28 mouse cellular contexts compared by ENCODE assay signal in the genomic region with DNA sequence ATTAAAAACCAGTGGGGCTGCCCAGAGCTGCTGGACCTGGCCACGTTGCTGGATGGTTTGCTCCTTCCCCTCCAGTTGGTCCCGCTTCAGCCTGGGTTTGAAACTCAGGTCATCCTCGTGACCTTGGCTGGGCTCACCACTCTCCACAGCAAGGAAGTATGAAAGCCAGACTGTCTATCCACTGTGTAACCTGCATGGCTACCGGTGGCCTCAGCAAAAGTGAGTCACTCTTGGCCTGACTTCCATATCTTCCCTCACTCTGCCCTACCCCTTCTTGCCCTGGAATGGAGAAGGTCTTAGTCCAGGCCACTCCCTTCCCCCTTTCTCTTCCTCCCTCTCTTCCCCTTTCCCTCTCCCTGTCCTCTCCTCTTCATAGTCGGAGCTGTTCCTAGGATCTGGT.
DNase-seq lines count a peak whose midpoint lies in the region; ATAC-seq lines count a peak whose summit lies in the region.
"Had no signal": no experiment of that assay in that cellular context is flagged by ENCODE, and none has a peak within 500 bp of the region (broad histone marks: within the 10 kb centered on the region; RNA-seq: fewer than 3 reads in every experiment).

No protein-coding gene starts in this region.

- H3K9me3 ChIP-seq in hindbrain, embryonic 14.5 days (ENCODE audit: control insufficient read depth, low read length): no peaks in the 10 kb centered on the region
- no peaks in the 10 kb centered on the region for H3K9me3 ChIP-seq in hindbrain, embryonic 11.5 days (ENCODE audit: control insufficient read depth, low read length)
- H3K9me3 ChIP-seq in kidney, embryonic 16.5 days (ENCODE audit: low read length): no peaks in the 10 kb centered on the region
- H3K9me3 ChIP-seq in embryonic facial prominence, embryonic 14.5 days (ENCODE audit: control insufficient read depth, low read length): no peaks in the 10 kb centered on the region
- no peaks in the 10 kb centered on the region for H3K9me3 ChIP-seq in neural tube, embryonic 15.5 days (replicated peaks)
- H3K9me3 ChIP-seq: forebrain, embryonic 12.5 days; heart, embryonic 12.5 days had no signal

- no peak overlapping the region for H3K4me3 ChIP-seq in hindbrain, embryonic 14.5 days (replicated peaks; ENCODE audit: low read length)
- H3K4me3 ChIP-seq in hindbrain, embryonic 11.5 days (ENCODE audit: low read depth, low read length): no peak overlapping the region
- no peak overlapping the region for H3K4me3 ChIP-seq in kidney, embryonic 16.5 days (ENCODE audit: low read length)
- no peak overlapping the region for H3K4me3 ChIP-seq in embryonic facial prominence, embryonic 14.5 days (ENCODE audit: low read depth, low read length)
- no peak overlapping the region for H3K4me3 ChIP-seq in neural tube, embryonic 15.5 days (replicated peaks)
- H3K4me3 ChIP-seq: erythroblast, embryonic 14.5 days; forebrain, embryonic 12.5 days; heart, adult 2 months; heart, embryonic 12.5 days had no signal

- H3K27ac ChIP-seq in hindbrain, embryonic 14.5 days: peak overlapping the region; percentile 30; the same call in 1 of the 2 replicates
- H3K27ac ChIP-seq in hindbrain, embryonic 11.5 days (ENCODE audit: low read depth, low read length): no peak overlapping the region
- H3K27ac ChIP-seq in kidney, embryonic 16.5 days (ENCODE audit: low read length): peak overlapping the region; percentile 94
- 0 out of 2 replicates have a peak overlapping the region, but pooled peaks have one; percentile 19 for H3K27ac ChIP-seq in embryonic facial prominence, embryonic 14.5 days (replicated peaks; ENCODE audit: low read depth, low read length)
- H3K27ac ChIP-seq in neural tube, embryonic 15.5 days (replicated peaks): peak overlapping the region; percentile 70
- H3K27ac ChIP-seq: heart, adult 2 months; liver, embryonic 14.5 days had no signal

- no peak overlapping the region for H3K4me2 ChIP-seq in hindbrain, embryonic 14.5 days (replicated peaks)
- no peak overlapping the region for H3K4me2 ChIP-seq in hindbrain, embryonic 11.5 days (replicated peaks; ENCODE audit: low read depth, low read length)
- no peak overlapping the region for H3K4me2 ChIP-seq in kidney, embryonic 16.5 days (replicated peaks; ENCODE audit: low read depth, low read length)
- H3K4me2 ChIP-seq in embryonic facial prominence, embryonic 14.5 days (ENCODE audit: low read depth, low read length): no peak overlapping the region
- H3K4me2 ChIP-seq in neural tube, embryonic 15.5 days: no peak overlapping the region
- H3K4me2 ChIP-seq: forebrain, embryonic 12.5 days; heart, embryonic 12.5 days; lung, embryonic 14.5 days had no signal

- no peak overlapping the region for H3K9ac ChIP-seq in hindbrain, embryonic 14.5 days
- no peak overlapping the region for H3K9ac ChIP-seq in hindbrain, embryonic 11.5 days (ENCODE audit: low read depth, low read length)
- H3K9ac ChIP-seq in kidney, embryonic 16.5 days (replicated peaks; ENCODE audit: low read length): no peak overlapping the region
- no peak overlapping the region for H3K9ac ChIP-seq in embryonic facial prominence, embryonic 14.5 days (ENCODE audit: low read depth, low read length)
- no peak overlapping the region for H3K9ac ChIP-seq in neural tube, embryonic 15.5 days (replicated peaks)
- H3K9ac ChIP-seq: forebrain, embryonic 12.5 days; heart, embryonic 12.5 days; liver, embryonic 14.5 days; lung, embryonic 14.5 days had no signal

- ATAC-seq in hindbrain, embryonic 14.5 days (ENCODE audit: low FRiP score): no peak
- ATAC-seq in hindbrain, embryonic 11.5 days (ENCODE audit: low FRiP score): no peak
- no peak for ATAC-seq in kidney, embryonic 16.5 days (ENCODE audit: low FRiP score, low TSS enrichment)
- no peak for ATAC-seq in embryonic facial prominence, embryonic 14.5 days (ENCODE audit: low read depth)
- no peak for ATAC-seq in neural tube, embryonic 15.5 days (ENCODE audit: low FRiP score)
- ATAC-seq: activated CD4-positive, CD25-positive, alpha-beta regulatory T cell, adult 4 months had no signal

- H3K27me3 ChIP-seq in hindbrain, embryonic 14.5 days (ENCODE audit: control insufficient read depth, insufficient read depth, low read length): no peaks in the 10 kb centered on the region
- no peaks in the 10 kb centered on the region for H3K27me3 ChIP-seq in hindbrain, embryonic 11.5 days (ENCODE audit: control insufficient read depth, insufficient read depth, low read length)
- H3K27me3 ChIP-seq in kidney, embryonic 16.5 days (ENCODE audit: insufficient read depth, low read length): no peaks in the 10 kb centered on the region
- 0 out of 2 replicates have a peak, but pooled peaks cover 9% of the 10 kb centered on the region for H3K27me3 ChIP-seq in embryonic facial prominence, embryonic 14.5 days (replicated peaks; ENCODE audit: control insufficient read depth, insufficient read depth, low read length)
- H3K27me3 ChIP-seq in neural tube, embryonic 15.5 days (replicated peaks): no peaks in the 10 kb centered on the region

- 83% methylated on average over 5 of the region's 5 CpGs for WGBS in hindbrain, embryonic 14.5 days
- 83% methylated on average over 5 of the region's 5 CpGs for WGBS in hindbrain, embryonic 11.5 days
- WGBS in kidney, embryonic 16.5 days: 67% methylated on average over 5 of the region's 5 CpGs
- 82% methylated on average over 5 of the region's 5 CpGs for WGBS in embryonic facial prominence, embryonic 14.5 days
- 91% methylated on average over 5 of the region's 5 CpGs for WGBS in neural tube, embryonic 15.5 days

- no peaks in the 10 kb centered on the region for H3K36me3 ChIP-seq in hindbrain, embryonic 14.5 days (replicated peaks; ENCODE audit: control insufficient read depth, insufficient read depth)
- no peaks in the 10 kb centered on the region for H3K36me3 ChIP-seq in hindbrain, embryonic 11.5 days (ENCODE audit: control insufficient read depth, insufficient read depth, low read length)
- H3K36me3 ChIP-seq in kidney, embryonic 16.5 days (ENCODE audit: insufficient read depth, low read length): no peaks in the 10 kb centered on the region
- H3K36me3 ChIP-seq in embryonic facial prominence, embryonic 14.5 days (ENCODE audit: control insufficient read depth, insufficient read depth, low read length): no peaks in the 10 kb centered on the region
- no peaks in the 10 kb centered on the region for H3K36me3 ChIP-seq in neural tube, embryonic 15.5 days
- H3K36me3 ChIP-seq: forebrain, embryonic 12.5 days; heart, embryonic 12.5 days had no signal

- H3K4me1 ChIP-seq in hindbrain, embryonic 14.5 days (replicated peaks; ENCODE audit: control insufficient read depth, insufficient read depth, low read length): peaks cover 25% of the 10 kb centered on the region
- no peaks in the 10 kb centered on the region; the same call in 1 of the 2 replicates for H3K4me1 ChIP-seq in hindbrain, embryonic 11.5 days (replicated peaks; ENCODE audit: control insufficient read depth, insufficient read depth, low read length)
- H3K4me1 ChIP-seq in kidney, embryonic 16.5 days (ENCODE audit: insufficient read depth, low read length): peaks cover 43% of the 10 kb centered on the region
- H3K4me1 ChIP-seq in embryonic facial prominence, embryonic 14.5 days (ENCODE audit: control insufficient read depth, insufficient read depth, low read length): peaks cover 26% of the 10 kb centered on the region
- H3K4me1 ChIP-seq in neural tube, embryonic 15.5 days: peaks cover 49% of the 10 kb centered on the region

- no peak for DNase-seq in hindbrain, embryonic 14.5 days (ENCODE audit: low spot score)
- DNase-seq in hindbrain, embryonic 11.5 days (ENCODE audit: low spot score): no peak
- DNase-seq in kidney, adult 11 months: no peak
- no peak for DNase-seq in embryonic facial prominence, embryonic 14.5 days (ENCODE audit: low spot score)
- DNase-seq in frontal cortex, postnatal 25 days (ENCODE audit: low spot score in 2 of 2): no peak
- no peak for DNase-seq in lung, adult 18-20 months
- DNase-seq: adrenal gland, adult 2 months; adrenal gland, postnatal 36 days; B cell, adult 2 months; cerebellum, adult 18-20 months; cerebellum, postnatal 14 days; heart, adult 2 months; heart, postnatal 4 days; kidney, adult 18-20 months; layer of hippocampus, adult 9-11 months; liver; lung, embryonic 14.5 days; lung, postnatal 14 days; midbrain, embryonic 14.5 days; right cerebral cortex, adult 18-20 months; spleen, adult 18-20 months had no signal
